Mouse (Mus musculus): ENCODE measurements around the gene Atp6ap1l.

The Atp6ap1l gene

DNA sequence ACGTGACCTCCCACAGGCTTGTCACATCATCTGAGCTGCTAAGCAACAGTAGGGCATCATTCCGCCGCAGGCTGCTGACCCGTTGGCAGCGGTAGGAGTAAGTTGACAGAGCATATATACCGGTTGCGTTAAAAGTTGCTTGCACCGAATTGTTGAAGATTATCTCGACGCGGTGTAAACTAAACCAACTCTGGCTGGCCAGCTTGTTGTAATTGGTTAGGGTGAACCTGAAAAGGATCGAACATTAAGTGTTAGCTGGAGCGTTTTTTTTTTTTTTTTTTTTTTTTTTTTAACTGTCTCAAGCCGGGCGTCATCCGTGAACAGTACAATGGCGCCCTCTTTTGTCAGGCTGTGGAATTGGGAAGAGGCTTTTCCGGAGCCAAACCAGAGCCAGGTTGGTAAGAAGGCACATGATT, 18.6 kb downstream of the Atp6ap1l start:
- DNase-seq (ENCODE audit: low spot score) = peak; percentile 86

DNA sequence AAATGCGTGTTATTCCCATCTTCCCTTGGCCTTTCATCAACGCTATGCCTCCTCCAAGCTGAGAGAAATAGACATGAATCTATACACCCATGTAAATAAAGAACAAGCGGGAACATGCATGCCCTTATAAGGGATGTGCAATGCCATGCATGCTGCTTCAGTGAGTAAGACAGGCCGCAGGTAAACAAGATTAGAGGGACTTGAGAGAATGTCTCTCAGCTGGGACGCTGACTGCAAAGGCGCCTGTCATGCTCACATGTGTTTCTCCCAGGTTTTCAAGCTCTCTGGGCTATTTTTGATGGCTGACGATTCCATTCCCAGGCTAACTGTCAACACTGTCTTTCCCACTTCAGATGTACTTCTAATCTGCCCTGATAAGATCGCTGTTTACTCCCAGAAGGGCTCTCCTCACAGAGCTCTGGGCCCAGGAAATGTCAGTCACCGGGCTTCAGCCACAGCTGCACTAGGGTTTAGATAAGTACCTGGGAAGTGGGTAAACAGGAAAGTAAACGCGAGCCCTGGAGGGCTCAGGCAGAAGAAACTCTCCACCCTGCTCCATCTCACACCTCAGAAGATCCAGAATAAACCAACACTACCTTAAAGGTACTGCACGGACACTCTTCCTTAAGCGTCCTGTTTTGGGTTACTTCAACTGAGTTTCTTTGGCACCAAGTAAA, 19.2 kb downstream of the Atp6ap1l start:
- no peak for DNase-seq (ENCODE audit: low spot score)

DNA sequence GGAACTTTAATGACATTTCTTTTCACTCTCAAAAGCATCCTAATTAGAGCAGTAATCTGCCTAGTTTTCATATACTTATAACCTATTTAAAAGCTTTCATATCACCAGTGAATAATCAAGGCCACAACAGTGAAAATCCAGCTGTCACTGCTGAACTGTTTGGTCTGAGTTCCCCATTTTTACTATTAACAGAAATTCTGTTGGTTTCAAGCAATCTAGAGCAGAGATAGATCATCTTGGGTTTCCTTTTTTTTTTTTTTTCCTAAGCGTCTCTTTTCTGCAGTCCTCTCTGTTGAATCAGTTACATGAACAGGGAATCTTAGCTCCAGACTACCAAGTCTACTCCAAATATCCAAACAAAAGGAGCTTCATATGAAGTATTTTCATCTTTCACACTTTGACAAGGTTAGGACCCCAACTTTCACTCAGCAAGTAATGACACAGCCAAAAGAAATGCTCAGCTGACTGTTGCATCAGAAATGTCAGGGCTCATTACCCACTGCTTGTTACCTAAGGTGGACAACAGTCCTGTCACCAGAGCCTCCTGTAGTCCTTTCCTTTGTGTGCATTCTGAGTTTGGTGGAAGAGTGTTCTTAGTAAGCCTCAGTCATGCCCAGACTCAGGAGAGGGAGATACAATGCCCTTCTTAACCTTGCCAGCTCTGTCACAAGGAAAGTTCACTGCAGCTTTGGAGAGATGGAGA, 23.3 kb downstream of the Atp6ap1l start:
- no peak for DNase-seq (ENCODE audit: low spot score)

DNA sequence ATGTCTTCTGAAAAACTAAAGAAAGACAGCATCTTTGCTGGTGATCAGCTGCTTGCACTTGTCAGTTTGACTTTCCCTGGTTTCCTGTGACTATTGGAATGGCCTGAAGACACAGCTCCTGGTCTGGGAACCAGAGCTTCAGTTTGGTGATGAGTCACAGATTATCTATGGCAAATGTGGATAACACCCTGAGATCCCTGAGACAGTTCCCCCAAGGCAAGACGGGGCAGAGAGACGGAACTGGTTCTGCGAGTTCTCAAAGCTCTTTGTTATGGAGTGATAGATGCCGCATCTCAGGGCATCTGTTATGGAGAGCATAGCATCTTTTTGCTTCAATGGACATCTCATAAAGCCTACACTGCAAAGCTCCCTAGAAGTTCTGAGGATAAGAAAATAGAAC, 33.6 kb downstream of the Atp6ap1l start:
- no peak for DNase-seq (ENCODE audit: low spot score)

DNA sequence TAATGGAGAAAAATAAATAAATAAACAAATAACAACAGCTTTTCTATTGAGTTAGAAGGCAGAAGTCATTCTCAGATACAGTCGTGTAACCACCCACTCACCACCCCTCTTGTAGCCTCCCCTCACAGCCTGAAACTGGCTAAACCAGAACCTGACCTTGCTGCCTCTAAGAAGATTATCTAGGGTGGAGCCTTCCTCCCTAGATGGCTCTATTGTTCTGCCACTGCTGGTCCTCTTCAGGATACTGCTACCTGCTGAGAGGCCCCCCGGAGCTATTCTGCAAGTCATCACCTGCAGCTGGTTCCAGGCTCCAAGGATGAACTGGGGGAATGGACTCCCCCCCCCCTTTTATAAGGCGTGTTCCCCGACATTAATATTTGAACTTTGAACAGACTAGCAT, 36.0 kb downstream of the Atp6ap1l start:
- no peak for DNase-seq (ENCODE audit: low spot score)

DNA sequence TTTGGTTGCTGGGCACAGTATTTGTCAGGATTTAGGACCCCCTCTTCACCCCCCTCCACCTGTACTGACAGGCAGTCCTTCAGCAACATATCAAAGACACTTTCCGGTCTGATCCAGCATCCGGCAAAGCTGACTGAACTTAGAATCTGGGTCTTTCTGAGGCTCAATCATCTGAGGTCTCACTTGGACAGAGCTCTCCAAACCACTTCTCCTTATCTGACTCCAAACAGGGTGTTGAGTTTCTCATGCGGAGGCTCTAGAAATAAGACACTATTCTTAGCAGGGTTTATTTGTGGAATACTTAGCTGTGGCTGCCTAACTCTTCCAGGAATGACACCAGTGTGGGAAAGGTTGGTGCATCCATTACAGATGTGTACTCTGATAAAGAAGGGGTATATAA, 43.0 kb downstream of the Atp6ap1l start:
- DNase-seq (ENCODE audit: low spot score) = no peak

DNA sequence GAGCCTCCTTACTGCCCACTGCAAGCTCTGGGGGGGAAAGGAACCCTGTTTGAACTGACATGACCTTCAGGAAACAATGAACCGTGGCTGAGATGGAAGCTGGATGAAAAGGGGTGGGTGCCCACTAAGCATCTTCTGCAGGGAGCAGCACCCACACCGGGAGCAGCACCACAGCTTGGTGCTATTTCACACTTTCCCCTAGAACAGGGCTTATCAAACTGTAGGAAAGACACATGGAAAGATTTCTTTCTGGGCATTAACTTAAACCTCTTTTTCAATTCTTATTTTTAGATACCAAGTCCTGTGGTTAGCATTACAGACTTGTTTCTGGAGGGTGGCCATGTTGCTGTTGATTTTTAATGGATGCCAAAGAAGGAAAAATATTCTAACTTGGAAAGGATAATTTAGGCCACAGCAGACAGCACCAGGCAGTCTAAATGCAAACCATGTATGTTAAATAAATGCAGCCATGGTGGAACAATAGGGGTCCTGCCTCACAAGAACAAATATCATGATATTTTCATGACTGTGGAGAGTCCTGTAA, 44.2 kb downstream of the Atp6ap1l start:
- DNase-seq (ENCODE audit: low spot score) = peak; percentile 24

DNA sequence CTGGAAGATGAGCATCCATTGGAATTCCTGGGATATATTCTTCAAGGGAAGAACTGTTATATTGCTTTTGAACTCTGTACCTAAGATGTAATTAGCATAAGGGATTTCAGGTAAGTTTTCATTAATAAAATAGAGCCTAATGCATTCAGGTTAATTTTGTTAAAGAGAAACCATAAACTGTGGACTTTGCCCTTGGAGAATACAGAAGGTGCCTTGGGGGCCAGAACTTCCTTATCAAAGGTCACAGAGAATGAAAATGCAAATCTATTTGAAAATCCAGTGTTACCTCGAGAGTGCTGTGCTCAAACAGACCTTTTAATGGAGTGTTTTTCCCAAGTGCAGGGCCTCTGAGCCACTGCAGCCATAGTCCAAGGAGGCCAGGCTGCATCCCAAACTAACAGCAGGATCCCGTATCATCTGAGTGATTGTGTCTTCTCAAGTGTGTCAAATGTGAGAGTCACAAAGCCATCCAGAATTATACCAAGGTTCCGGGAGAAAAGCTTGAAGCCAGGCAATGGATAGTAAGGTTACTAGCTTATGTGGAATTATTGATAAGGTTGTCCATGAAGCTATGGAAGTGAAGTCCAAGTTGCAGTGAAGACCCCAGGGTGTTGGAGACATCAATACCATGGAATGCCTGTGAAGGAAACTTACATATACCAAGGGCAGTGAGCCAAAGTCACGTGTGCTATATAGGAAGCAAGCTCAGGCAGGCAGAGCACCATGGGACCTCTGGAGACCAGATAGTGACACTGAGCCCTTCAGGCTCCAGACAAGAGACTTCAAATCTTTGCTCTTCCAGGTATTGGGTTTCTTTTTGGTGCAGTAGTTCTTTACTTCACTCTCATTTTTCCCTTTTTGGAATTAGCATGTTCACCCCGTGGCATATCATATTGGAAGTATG, 52.2 kb downstream of the Atp6ap1l start:
- DNase-seq (ENCODE audit: low spot score) = no peak

DNA sequence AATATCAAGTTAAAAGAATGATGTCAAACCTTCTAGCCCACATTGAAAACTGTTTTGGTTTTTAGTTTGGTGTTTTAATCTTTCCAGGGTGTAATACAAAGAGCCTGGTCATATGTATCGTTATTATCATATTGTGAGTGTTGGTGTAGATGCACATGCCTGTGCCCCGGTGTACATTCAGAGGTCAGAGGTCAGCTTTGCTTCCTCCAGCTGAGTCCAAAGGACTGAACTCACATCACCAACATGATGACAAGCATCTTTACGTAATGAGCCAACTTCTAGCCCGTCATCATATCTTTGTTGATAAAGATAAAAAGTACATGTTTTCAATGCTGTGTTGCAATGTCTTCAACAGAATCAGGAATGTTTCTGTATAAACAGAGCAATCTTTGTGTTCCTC, 53.4 kb downstream of the Atp6ap1l start:
- DNase-seq (ENCODE audit: low spot score) = no peak

DNA sequence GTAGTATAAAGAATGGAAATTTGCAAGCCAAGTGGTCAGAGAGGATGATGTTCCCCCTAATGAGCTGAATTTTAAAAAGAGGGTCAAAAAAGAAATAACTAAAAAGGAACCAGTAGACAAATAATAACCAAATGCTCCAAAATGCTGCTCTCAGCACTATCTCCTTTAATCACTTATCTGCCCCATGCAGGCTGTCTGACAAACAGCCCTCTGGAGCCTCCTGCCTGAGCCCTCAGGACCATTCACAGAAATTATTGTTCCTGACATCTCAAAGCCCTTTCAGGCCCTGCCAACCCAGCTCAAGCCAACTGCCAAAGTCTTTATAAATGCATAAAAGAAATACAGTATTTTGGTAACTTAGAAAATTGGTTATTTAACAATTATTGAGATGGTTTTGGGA, 61.0 kb downstream of the Atp6ap1l start:
- DNase-seq (ENCODE audit: low spot score) = no peak

DNA sequence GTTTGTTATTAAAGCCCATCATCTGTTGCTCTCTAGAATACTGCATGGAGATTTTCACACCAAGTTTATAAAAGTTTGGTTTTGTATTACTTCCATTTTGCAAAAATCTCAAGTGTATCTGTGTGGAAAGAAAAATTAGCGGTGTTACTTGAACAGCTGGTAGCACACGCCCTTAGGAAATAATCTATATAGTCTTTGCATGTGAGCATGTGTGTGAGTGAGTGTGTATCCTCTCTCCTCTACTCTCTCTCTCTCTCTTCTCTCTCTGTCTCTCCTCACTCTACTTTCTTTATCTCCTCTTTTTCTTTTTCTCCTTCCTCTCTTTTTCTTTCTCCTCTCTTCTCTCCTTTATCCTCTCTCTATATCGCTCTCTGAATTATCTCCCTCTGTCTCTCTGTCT, 61.7 kb downstream of the Atp6ap1l start:
- no peak for DNase-seq (ENCODE audit: low spot score)

DNA sequence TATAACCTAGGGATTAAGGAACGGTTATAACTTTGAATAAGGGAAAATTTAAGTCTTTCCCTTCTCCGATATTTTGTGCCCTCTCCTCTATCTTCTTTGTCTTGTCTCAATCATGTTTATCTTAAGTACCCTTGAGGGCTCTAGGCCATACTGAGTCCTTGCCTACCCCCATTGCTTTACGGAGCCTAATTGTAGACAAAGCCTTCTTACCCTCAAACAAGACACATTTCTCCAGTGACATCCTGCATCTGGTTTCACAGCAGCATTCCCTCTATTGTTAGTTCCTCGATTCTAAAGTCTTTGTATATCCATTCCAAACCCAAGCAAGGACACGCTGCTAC, 64.0 kb downstream of the Atp6ap1l start:
- DNase-seq (ENCODE audit: low spot score) = no peak

DNA sequence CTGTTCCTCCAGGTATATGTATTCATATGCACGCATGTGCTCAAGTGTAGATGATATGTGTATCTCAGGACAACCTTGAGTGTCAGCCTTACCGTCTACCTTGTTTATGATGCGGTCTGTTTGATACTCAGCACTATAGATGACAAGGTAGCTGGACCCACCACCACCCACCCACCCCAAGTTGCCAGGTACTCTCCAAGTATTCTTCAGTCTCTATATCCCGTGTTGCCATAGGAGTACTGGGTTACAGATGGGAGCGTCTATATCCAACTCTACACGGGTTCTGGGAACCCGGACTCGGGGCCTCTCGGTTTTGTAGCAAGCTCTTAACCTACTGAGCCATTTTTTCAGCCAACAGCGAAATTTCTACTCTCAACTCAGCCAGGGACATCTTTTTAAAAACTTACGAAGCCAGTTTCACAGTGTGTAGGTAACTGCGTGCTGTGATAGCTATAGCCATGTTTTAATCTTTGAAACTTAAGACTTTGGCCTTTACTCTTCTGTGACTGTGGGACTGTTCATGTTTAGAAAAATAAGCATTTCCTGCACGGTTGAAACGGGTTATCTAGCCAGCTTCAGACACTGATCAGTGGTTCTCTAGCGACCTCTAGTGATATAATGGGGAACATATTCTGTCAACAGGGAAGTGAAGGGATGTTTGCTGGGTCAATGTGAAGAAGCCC, 64.5 kb downstream of the Atp6ap1l start:
- peak; percentile 91 for DNase-seq (ENCODE audit: low spot score)

DNA sequence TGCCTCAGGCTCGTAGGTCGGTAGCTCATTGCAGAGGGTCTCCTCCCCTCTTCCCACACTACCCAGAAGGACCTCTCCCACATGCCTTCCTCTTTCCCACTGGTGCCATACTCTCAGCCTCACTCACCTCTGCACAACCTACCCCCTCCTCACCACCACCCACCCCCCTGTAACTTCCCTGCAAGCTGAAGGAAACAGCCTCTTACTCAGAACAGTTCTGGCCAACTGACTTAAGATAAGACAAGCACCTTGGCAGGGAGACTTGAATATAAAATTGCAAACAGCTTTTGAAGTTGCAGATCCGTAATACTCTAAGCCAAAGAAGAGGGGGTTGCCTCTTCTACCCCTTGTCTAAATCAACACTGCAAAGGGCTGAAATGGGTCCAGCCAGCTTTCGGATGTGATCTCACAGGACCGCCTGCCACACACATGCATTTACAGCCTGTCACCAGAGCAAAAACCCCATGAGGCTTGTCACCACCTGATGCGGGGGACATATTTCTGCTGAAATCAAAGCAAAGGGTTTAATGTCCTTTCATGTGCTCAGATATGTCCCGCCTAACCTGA, 71.4 kb downstream of the Atp6ap1l start:
- no peak for DNase-seq (ENCODE audit: low spot score)
